In genomic region chr7:44952611-44953306, GRCm38 (mm10) we compare ENCODE assay signal across 8 mouse cellular contexts. TPM values are rescaled to one million over a fixed set of nuclear protein-coding genes. Genes with fewer than 3 reads are reported as not detected.
A peak's percentile ranks its signal among the peaks of the same experiment; 100 is the strongest.
DNase-seq lines count a peak whose midpoint lies in the region; ATAC-seq and TF ChIP-seq lines count a peak whose summit lies in the region.

No protein-coding gene starts in this region.

- peak; percentile 88 for DNase-seq in G1E (ENCODE audit: low spot score)
- DNase-seq in cerebellum, adult 11-12 months: peak; percentile 86
- peak; percentile 92 for DNase-seq in forebrain, embryonic 14.5 days (ENCODE audit: low spot score)
- DNase-seq in heart, postnatal 10 days: peak; percentile 92 to 93
- peak; percentile 97 for DNase-seq in kidney, postnatal 4 days
- peak; percentile 87 for DNase-seq in telencephalon, adult 2 months (ENCODE audit: low read depth, low spot score)

- peak; percentile 92 for ATAC-seq in G1E (ENCODE audit: extremely low read depth, insufficient number of reproducible peaks, low FRiP score, poor library complexity, severe bottlenecking)
- peak; percentile 86 for ATAC-seq in forebrain, embryonic 14.5 days
- peak; percentile 88 for ATAC-seq in liver, embryonic 16.5 days (ENCODE audit: low read depth)
- peak; percentile 85 for ATAC-seq in neural tube, embryonic 12.5 days (ENCODE audit: low FRiP score, low read depth)

- intact Hi-C loops in heart, postnatal 10 days (cut with DNase I): loop anchor here (5.0 kb wide), 1 partner anchor 55 kb away; the partner anchor contains the start of gene Fuz

- H3K36me3 ChIP-seq in G1E (replicated peaks): no peaks in the 10 kb centered on the region
- H3K36me3 ChIP-seq in forebrain, embryonic 14.5 days (ENCODE audit: control insufficient read depth, insufficient read depth, low read length): no peaks in the 10 kb centered on the region
- H3K36me3 ChIP-seq in liver, embryonic 16.5 days (ENCODE audit: control insufficient read depth, insufficient read depth): no peaks in the 10 kb centered on the region
- no peaks in the 10 kb centered on the region for H3K36me3 ChIP-seq in neural tube, embryonic 12.5 days

- H3K4me2 ChIP-seq in forebrain, embryonic 14.5 days (ENCODE audit: low read length): peak overlapping the region; percentile 61
- peak overlapping the region; percentile 96 for H3K4me2 ChIP-seq in liver, embryonic 16.5 days (ENCODE audit: low read depth, low read length)
- H3K4me2 ChIP-seq in neural tube, embryonic 12.5 days (replicated peaks): peak overlapping the region; percentile 77

- H3K27ac ChIP-seq in forebrain, embryonic 14.5 days (ENCODE audit: low read depth, low read length): no peak overlapping the region
- H3K27ac ChIP-seq in liver, embryonic 16.5 days (ENCODE audit: low read length): peak overlapping the region; percentile 75
- H3K27ac ChIP-seq in neural tube, embryonic 12.5 days: no peak overlapping the region

- peaks cover 28% of the 10 kb centered on the region for H3K4me1 ChIP-seq in G1E (ENCODE audit: insufficient read depth, low read depth, low read length)
- H3K4me1 ChIP-seq in forebrain, embryonic 14.5 days (ENCODE audit: control insufficient read depth, insufficient read depth, low read length): peaks cover 9% of the 10 kb centered on the region
- H3K4me1 ChIP-seq in liver, embryonic 16.5 days (ENCODE audit: control insufficient read depth, low read depth, low read length): peaks cover 18% of the 10 kb centered on the region
- peaks cover 12% of the 10 kb centered on the region for H3K4me1 ChIP-seq in neural tube, embryonic 12.5 days

- peaks cover 47% of the 10 kb centered on the region for H3K27me3 ChIP-seq in G1E (ENCODE audit: insufficient read depth, low read length)
- peaks cover 20% of the 10 kb centered on the region for H3K27me3 ChIP-seq in forebrain, embryonic 14.5 days (replicated peaks; ENCODE audit: control insufficient read depth, insufficient read depth, low read length)
- H3K27me3 ChIP-seq in liver, embryonic 16.5 days (ENCODE audit: control insufficient read depth, insufficient read depth, low read depth, low read length): peaks cover 31% of the 10 kb centered on the region
- peaks cover 39% of the 10 kb centered on the region for H3K27me3 ChIP-seq in neural tube, embryonic 12.5 days (replicated peaks)

- peak overlapping the region; percentile 73 for H3K4me3 ChIP-seq in G1E (ENCODE audit: low read depth, low read length)
- H3K4me3 ChIP-seq in forebrain, embryonic 14.5 days (ENCODE audit: low read depth, low read length): peak overlapping the region; percentile 38
- peak overlapping the region; percentile 70 for H3K4me3 ChIP-seq in liver, embryonic 16.5 days (ENCODE audit: low read depth, low read length)
- H3K4me3 ChIP-seq in neural tube, embryonic 12.5 days: peak overlapping the region; percentile 44

- 7% methylated on average over 24 of the region's 24 CpGs for WGBS in forebrain, embryonic 14.5 days
- 6% methylated on average over 24 of the region's 24 CpGs for WGBS in liver, embryonic 16.5 days (ENCODE audit: insufficient replicate concordance)
- 7% methylated on average over 24 of the region's 24 CpGs for WGBS in neural tube, embryonic 12.5 days

- peak overlapping the region; percentile 53 for H3K9ac ChIP-seq in forebrain, embryonic 14.5 days (ENCODE audit: low read length)
- peak overlapping the region; percentile 70 for H3K9ac ChIP-seq in liver, embryonic 16.5 days (ENCODE audit: low read depth, low read length)
- H3K9ac ChIP-seq in neural tube, embryonic 12.5 days: peak overlapping the region; percentile 65

- H3K9me3 ChIP-seq in G1E (replicated peaks): no peaks in the 10 kb centered on the region
- no peaks in the 10 kb centered on the region for H3K9me3 ChIP-seq in forebrain, embryonic 14.5 days (replicated peaks; ENCODE audit: control insufficient read depth, low read length)
- H3K9me3 ChIP-seq in liver, embryonic 16.5 days (replicated peaks; ENCODE audit: control insufficient read depth, low read length): no peaks in the 10 kb centered on the region
- H3K9me3 ChIP-seq in neural tube, embryonic 12.5 days: no peaks in the 10 kb centered on the region

- no peak for TF ChIP-seq CTCF in G1E (IDR thresholded peaks at IDR 0.05; ENCODE audit: low read depth, low read length)

RNA-seq across cellular contexts. Expression of gene Tsks, which starts 9.8 kb away (rescaled TPM):
- total RNA-seq in G1E (2014; fragmentation: Nextera tagmentation): not detected in 2 replicates
- total RNA-seq in G1E (2017): not detected in 2 replicates
- polyA plus RNA-seq in G1E (2012): 0.29 and 0.44 TPM in 2 replicates
- not detected in 2 replicates for polyA plus RNA-seq in forebrain, embryonic 14.5 days (2014; fragmentation: Nextera tagmentation; extraction: Ambion mirVana)
- not detected for total RNA-seq in heart, postnatal 10 days (2021)
- 0.12 TPM in 1 of 2 replicates, not detected in the other for polyA plus RNA-seq in liver, embryonic 16.5 days (2015; fragmentation: Nextera tagmentation; extraction: Ambion mirVana)
- 0.14 TPM in 1 of 2 replicates, not detected in the other for polyA plus RNA-seq in neural tube, embryonic 12.5 days (2016; fragmentation: Nextera tagmentation; extraction: Ambion mirVana)

RNA-seq across cellular contexts. Expression of gene Cpt1c, which starts 21.9 kb away (rescaled TPM):
- 0.53 and 2.4 TPM in 2 replicates for total RNA-seq in G1E (2014; fragmentation: Nextera tagmentation)
- total RNA-seq in G1E (2017): 0.11 and 0.23 TPM in 2 replicates
- polyA plus RNA-seq in G1E (2012): 0.28 and 0.33 TPM in 2 replicates
- 37.3 and 41.0 TPM in 2 replicates for polyA plus RNA-seq in forebrain, embryonic 14.5 days (2014; fragmentation: Nextera tagmentation; extraction: Ambion mirVana)
- total RNA-seq in heart, postnatal 10 days (2021): 1 to 10 TPM; 4.1 to 6.2 TPM
- polyA plus RNA-seq in liver, embryonic 16.5 days (2015; fragmentation: Nextera tagmentation; extraction: Ambion mirVana): 1.8 and 2.1 TPM in 2 replicates
- 39.7 and 44.1 TPM in 2 replicates for polyA plus RNA-seq in neural tube, embryonic 12.5 days (2016; fragmentation: Nextera tagmentation; extraction: Ambion mirVana)

RNA-seq across cellular contexts. Expression of gene Ap2a1, which starts 23.5 kb away (rescaled TPM):
- total RNA-seq in G1E (2014; fragmentation: Nextera tagmentation): 68.8 and 98.0 TPM in 2 replicates
- 19.8 and 30.8 TPM in 2 replicates for total RNA-seq in G1E (2017)
- polyA plus RNA-seq in G1E (2012): 92.1 and 98.8 TPM in 2 replicates
- 85.6 and 99.3 TPM in 2 replicates for polyA plus RNA-seq in forebrain, embryonic 14.5 days (2014; fragmentation: Nextera tagmentation; extraction: Ambion mirVana)
- 10 to 100 TPM; 90.9 to 91.1 TPM for total RNA-seq in heart, postnatal 10 days (2021)
- 63.3 and 63.7 TPM in 2 replicates for polyA plus RNA-seq in liver, embryonic 16.5 days (2015; fragmentation: Nextera tagmentation; extraction: Ambion mirVana)
- 97.9 and 100 TPM in 2 replicates for polyA plus RNA-seq in neural tube, embryonic 12.5 days (2016; fragmentation: Nextera tagmentation; extraction: Ambion mirVana)

RNA-seq across cellular contexts. Expression of gene Prmt1, which starts 33.6 kb away (rescaled TPM):
- total RNA-seq in G1E (2014; fragmentation: Nextera tagmentation) (165 and 169 TPM in 2 replicates), G1E (2017) (97.2 and 113 TPM in 2 replicates)
- 89.5 and 105 TPM in 2 replicates for polyA plus RNA-seq in G1E (2012)
- polyA plus RNA-seq in forebrain, embryonic 14.5 days (2014; fragmentation: Nextera tagmentation; extraction: Ambion mirVana): 241 and 274 TPM in 2 replicates
- total RNA-seq in heart, postnatal 10 days (2021): 100 to 1,000 TPM; 198 to 216 TPM
- polyA plus RNA-seq in liver, embryonic 16.5 days (2015; fragmentation: Nextera tagmentation; extraction: Ambion mirVana): 95.6 and 98.6 TPM in 2 replicates
- 595 and 646 TPM in 2 replicates for polyA plus RNA-seq in neural tube, embryonic 12.5 days (2016; fragmentation: Nextera tagmentation; extraction: Ambion mirVana)

RNA-seq across cellular contexts. Expression of gene Irf3, which starts 44.7 kb away (rescaled TPM):
- total RNA-seq in G1E (2014; fragmentation: Nextera tagmentation) (129 and 135 TPM in 2 replicates), G1E (2017) (107 and 135 TPM in 2 replicates)
- polyA plus RNA-seq in G1E (2012): 65.6 and 87.1 TPM in 2 replicates
- polyA plus RNA-seq in forebrain, embryonic 14.5 days (2014; fragmentation: Nextera tagmentation; extraction: Ambion mirVana): 52.7 and 60.6 TPM in 2 replicates
- total RNA-seq in heart, postnatal 10 days (2021): 10 to 100 TPM; 34.1 to 47.9 TPM
- polyA plus RNA-seq in liver, embryonic 16.5 days (2015; fragmentation: Nextera tagmentation; extraction: Ambion mirVana): 39.8 and 43.2 TPM in 2 replicates
- 71.0 and 73.4 TPM in 2 replicates for polyA plus RNA-seq in neural tube, embryonic 12.5 days (2016; fragmentation: Nextera tagmentation; extraction: Ambion mirVana)

Comparison
In these comparisons a context has a peak if more than half of its experiments do, and no peak if none do; other contexts are left out.
1. RNA of gene Cpt1c, which starts 21.9 kb away (polyA plus RNA-seq): 39.7 to 44.1 TPM in neural tube, embryonic 12.5 days and 37.3 to 41.0 TPM in forebrain, embryonic 14.5 days; 1.8 to 2.1 TPM in liver, embryonic 16.5 days and 0.28 to 0.33 TPM in G1E; every median in the first group is over 10 times any median in the second.
2. Peak in every context shown above with its lines, with median percentiles within 50 percentile points of each other: ATAC-seq, DNase-seq, H3K4me3 ChIP-seq, H3K4me2 ChIP-seq and H3K9ac ChIP-seq.